Mouse (Mus musculus) adipocyte (in vitro differentiated cells): ENCODE measurements around the gene Zic3.

Experiments
- DNase-seq: peaks from one replicate; pipeline ENCODE4 v3.0.0-alpha.2; 2016; ENCODE audit warnings: low spot score

Gene Zic3

GRCm38 (mm10) chrX:58041865-58042264 is 19.4 kb downstream of the Zic3 start:
- DNase-seq = no peak

DNA sequence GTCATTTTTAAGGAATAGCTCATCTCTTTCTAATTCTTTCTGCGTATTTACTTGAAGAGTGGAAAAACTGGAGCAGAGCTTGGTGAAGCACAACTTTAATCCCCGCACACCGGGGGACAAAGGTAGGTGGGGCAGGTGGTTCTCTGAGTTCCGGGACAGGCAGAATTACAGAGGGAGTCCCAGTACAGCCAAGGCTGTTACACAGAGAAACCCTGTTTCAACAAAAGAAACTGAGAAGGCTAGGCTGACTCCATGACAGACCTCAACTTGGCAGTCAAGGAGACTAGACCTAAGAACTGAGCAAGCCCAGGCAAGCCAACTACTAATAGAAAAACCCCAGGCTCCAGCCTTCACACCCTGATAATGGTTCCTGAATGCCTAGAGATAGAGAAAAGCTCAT is 20.0 kb downstream of the Zic3 start:
- no peak for DNase-seq
